Mouse (Mus musculus) hindbrain, postnatal 0 days (tissue): ENCODE measurements at regions not wholly inside any gene's neighbourhood (a gene's known extent, or its start where the extent isn't known, plus 50 kb on each side); places are given as distances from the start of the nearest gene placed in this dataset.
"Not testable (repeated sequence)": the region's sequence is repeated elsewhere in the genome, so short reads cannot be mapped to it uniquely, and the experiment has no call there.

Experiments
- ATAC-seq: fragments of 200-750 bp; cut with Nextera tagmentation; 2 replicates; pipeline ENCODE4 v1.8.0; 2017; ENCODE audit warnings: mild to moderate bottlenecking, moderate TSS enrichment, moderate library complexity
- DNase-seq: peaks from one replicate; pipeline ENCODE4 v3.0.0-alpha.2; 2015; ENCODE audit warnings: low spot score
- H3K27ac ChIP-seq: fragments of 300-500 bp; sonication (generic); 2 replicates; pipeline ENCODE4 v1.5.1; 2014; ENCODE audit warnings: mild to moderate bottlenecking
- H3K27me3 ChIP-seq: fragments of 300-500 bp; sonication (generic); 2 replicates; pipeline ENCODE4 v1.6.1; 2014; ENCODE audit warnings: low read length, mixed read lengths; ENCODE audit not compliant: insufficient read depth
- H3K36me3 ChIP-seq: fragments of 300-500 bp; sonication (generic); 2 replicates; pipeline ENCODE4 v1.6.1; 2014; ENCODE audit warnings: low read length, mixed read lengths; ENCODE audit not compliant: insufficient read depth
- H3K4me1 ChIP-seq: fragments of 300-500 bp; sonication (generic); 2 replicates; pipeline ENCODE4 v1.6.1; 2014; ENCODE audit warnings: antibody characterized with exemption, low read length, mixed read lengths; ENCODE audit not compliant: insufficient read depth
- H3K4me2 ChIP-seq: fragments of 300-500 bp; sonication (generic); 2 replicates; pipeline ENCODE4 v1.6.1; 2014; ENCODE audit warnings: low read depth, mild to moderate bottlenecking, low read length, moderate library complexity, mixed read lengths
- H3K4me3 ChIP-seq: fragments of 300-500 bp; sonication (generic); 2 replicates; pipeline ENCODE4 v1.5.1; 2014; ENCODE audit warnings: low read length
- H3K9ac ChIP-seq: fragments of 300-500 bp; sonication (generic); replicated peaks from 2 replicates; pipeline ENCODE4 v1.6.1; 2014; ENCODE audit warnings: mild to moderate bottlenecking, low read length, moderate library complexity, mixed read lengths
- H3K9me3 ChIP-seq: fragments of 300-500 bp; sonication (generic); 2 replicates; pipeline ENCODE4 v1.6.1; 2016; ENCODE audit warnings: low read length, mixed read lengths
- CTCF ChIP-seq: IDR thresholded peaks from 2 replicates; pipeline ENCODE4 v1.5.1; 2016; ENCODE audit warnings: antibody characterized with exemption, control low read depth, low read depth
- WGBS: fragments of 180-500 bp; shearing (Covaris S2); extraction: QIAGEN DNeasy Blood & Tissue Kit; methylation state at CpG from one replicate; pipeline ENCODE4 v1.1.7; 2014; 5-methylcytosine and 5-hydroxymethylcytosine counted together

DNA sequence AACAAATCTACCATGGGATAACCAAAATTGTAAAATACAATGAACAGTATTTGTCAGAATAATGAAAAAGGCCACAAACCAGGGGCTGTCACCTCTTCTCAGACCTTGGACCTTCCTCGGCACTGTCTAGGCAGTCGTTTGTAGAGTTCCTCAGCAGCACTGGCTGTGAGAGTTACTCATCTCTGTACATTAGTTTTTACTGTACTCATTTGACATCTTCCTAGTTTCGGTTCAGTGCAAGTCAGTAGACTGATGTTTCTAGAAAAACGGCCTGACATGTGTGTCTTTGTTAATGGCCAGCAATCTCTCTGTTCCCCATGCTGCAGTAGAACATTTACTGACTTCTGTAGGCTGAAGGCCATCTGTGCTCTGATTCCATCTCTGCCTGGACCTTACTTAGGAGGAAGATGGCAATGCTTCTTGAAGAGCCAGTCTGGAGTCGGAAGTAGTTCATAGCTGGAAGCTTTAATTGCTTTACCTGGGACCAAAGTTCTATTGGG, 537.1 kb downstream of the Hace1 start:
- no peak overlapping the region for H3K27ac ChIP-seq
- no peaks in the 10 kb centered on the region for H3K4me1 ChIP-seq
- ATAC-seq (no peak), DNase-seq (no peak)
- no peak overlapping the region for H3K4me2 ChIP-seq
- no peaks in the 10 kb centered on the region for H3K36me3 ChIP-seq
- no peak for TF ChIP-seq CTCF
- no peak overlapping the region for H3K4me3 ChIP-seq
- no peaks in the 10 kb centered on the region for H3K27me3 ChIP-seq
- no peak overlapping the region for H3K9ac ChIP-seq
- 81% methylated on average over 5 of the region's 5 CpGs for WGBS
- H3K9me3 ChIP-seq: no peaks in the 10 kb centered on the region

GRCm38 (mm10) chr10:46122409-46122808, 544.8 kb downstream of the Hace1 start:
- not testable (repeated sequence) for H3K36me3 ChIP-seq, DNase-seq, H3K4me3 ChIP-seq, H3K4me1 ChIP-seq, H3K9me3 ChIP-seq, H3K4me2 ChIP-seq, H3K27ac ChIP-seq, H3K9ac ChIP-seq, H3K27me3 ChIP-seq, ATAC-seq
- WGBS: 85% methylated on average over 2 of the region's 2 CpGs

GRCm38 (mm10) chr10:46123795-46124194, 546.2 kb downstream of the Hace1 start:
- H3K27me3 ChIP-seq: no peaks in the 10 kb centered on the region
- H3K9ac ChIP-seq: no peak overlapping the region
- no peaks in the 10 kb centered on the region for H3K9me3 ChIP-seq
- ATAC-seq (no peak), DNase-seq (no peak)
- TF ChIP-seq CTCF: no peak
- H3K36me3 ChIP-seq: no peaks in the 10 kb centered on the region
- no peak overlapping the region for H3K4me2 ChIP-seq
- no peaks in the 10 kb centered on the region for H3K4me1 ChIP-seq
- H3K4me3 ChIP-seq: no peak overlapping the region
- no peak overlapping the region for H3K27ac ChIP-seq

GRCm38 (mm10) chr10:46135120-46135748, 557.6 kb downstream of the Hace1 start:
- no peak overlapping the region for H3K4me2 ChIP-seq
- DNase-seq: peak; percentile 21
- TF ChIP-seq CTCF: no peak
- ATAC-seq: no peak
- no peak overlapping the region for H3K9ac ChIP-seq
- H3K9me3 ChIP-seq: no peaks in the 10 kb centered on the region
- H3K27me3 ChIP-seq: no peaks in the 10 kb centered on the region
- no peaks in the 10 kb centered on the region for H3K36me3 ChIP-seq
- no peak overlapping the region for H3K27ac ChIP-seq
- H3K4me1 ChIP-seq: no peaks in the 10 kb centered on the region
- no peak overlapping the region for H3K4me3 ChIP-seq
- WGBS: 42% methylated on average over 2 of the region's 2 CpGs

DNA sequence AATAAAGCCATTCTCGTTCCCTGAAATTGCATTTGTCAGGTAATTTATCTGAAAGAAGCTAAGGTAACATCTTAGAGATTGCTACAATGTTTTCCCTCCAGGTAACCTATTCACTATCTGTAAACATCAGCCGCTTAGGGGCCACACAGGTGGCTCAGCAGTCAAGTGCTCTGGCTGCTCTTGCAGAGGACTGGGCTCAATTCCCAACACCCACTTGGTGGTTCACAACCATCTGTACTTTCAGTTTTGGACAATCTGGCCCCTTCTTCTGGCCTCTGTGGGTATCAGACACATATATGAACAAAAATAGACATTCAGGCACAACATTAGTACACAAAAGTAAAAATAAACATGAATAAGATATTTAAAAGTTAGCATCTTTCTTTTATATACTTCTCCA, 596.4 kb downstream of the Hace1 start:
- Histone ChIP-seq H3K27ac (no peak overlapping the region), H3K4me1 (no peaks in the 10 kb centered on the region), H3K9ac (no peak overlapping the region), H3K4me2 (no peak overlapping the region), H3K9me3 (no peaks in the 10 kb centered on the region), H3K27me3 (no peaks in the 10 kb centered on the region), H3K36me3 (no peaks in the 10 kb centered on the region), H3K4me3 (no peak overlapping the region)
- 68% methylated on average over 2 of the region's 2 CpGs for WGBS
- ATAC-seq: no peak
- no peak for TF ChIP-seq CTCF
- DNase-seq: peak; percentile 19

DNA sequence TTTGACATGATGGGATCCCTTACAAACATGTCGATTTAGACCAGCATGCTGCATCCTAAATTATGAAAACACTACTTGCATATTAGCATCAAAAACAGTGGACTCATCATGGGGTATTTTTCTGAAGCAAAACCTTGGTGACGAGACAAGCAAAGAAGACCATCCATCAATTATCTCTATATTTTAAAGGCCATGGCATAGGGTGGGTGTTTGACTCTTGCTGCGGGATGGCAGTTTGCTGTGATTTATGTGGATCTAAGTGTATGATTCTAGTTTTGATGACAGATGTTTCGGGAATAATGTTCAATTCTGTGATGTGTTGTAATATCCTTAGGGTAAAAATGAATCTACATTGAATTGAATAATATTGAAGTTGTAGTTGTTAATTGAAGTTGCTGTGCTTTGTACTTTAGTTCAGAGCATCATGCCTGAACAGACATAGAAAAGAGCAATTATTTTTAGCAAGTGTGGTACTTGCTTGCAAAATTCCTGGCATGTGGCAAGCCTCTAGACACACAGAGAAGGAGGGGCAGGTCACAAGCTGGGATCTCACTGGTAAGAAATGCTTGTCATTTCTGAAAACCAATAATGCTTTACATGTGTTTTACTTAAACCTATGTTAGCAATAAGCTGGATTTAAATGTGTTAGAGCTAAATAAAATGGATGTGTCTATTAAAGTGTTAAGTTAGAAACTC, 608.3 kb downstream of the Hace1 start:
- Histone ChIP-seq H3K36me3 (no peaks in the 10 kb centered on the region), H3K27ac (0 out of 2 replicates have a peak overlapping the region, but pooled peaks have one; percentile 11), H3K9me3 (no peaks in the 10 kb centered on the region), H3K4me2 (no peak overlapping the region), H3K4me3 (no peak overlapping the region), H3K27me3 (no peaks in the 10 kb centered on the region), H3K4me1 (no peaks in the 10 kb centered on the region), H3K9ac (no peak overlapping the region)
- 52% methylated on average over 4 of the region's 4 CpGs for WGBS
- ATAC-seq: no peak
- no peak for TF ChIP-seq CTCF
- peak; percentile 26 for DNase-seq

GRCm38 (mm10) chr10:46194143-46194542, 616.5 kb downstream of the Hace1 start:
- H3K27me3 ChIP-seq: no peaks in the 10 kb centered on the region
- ATAC-seq (no peak), DNase-seq (no peak)
- H3K9ac ChIP-seq: no peak overlapping the region
- no peaks in the 10 kb centered on the region for H3K9me3 ChIP-seq
- no peak for TF ChIP-seq CTCF
- no peaks in the 10 kb centered on the region for H3K36me3 ChIP-seq
- no peak overlapping the region for H3K4me2 ChIP-seq
- no peak overlapping the region for H3K27ac ChIP-seq
- no peak overlapping the region for H3K4me3 ChIP-seq
- H3K4me1 ChIP-seq: no peaks in the 10 kb centered on the region
